Mouse (Mus musculus): ENCODE data around the gene Tecr.

DNA sequence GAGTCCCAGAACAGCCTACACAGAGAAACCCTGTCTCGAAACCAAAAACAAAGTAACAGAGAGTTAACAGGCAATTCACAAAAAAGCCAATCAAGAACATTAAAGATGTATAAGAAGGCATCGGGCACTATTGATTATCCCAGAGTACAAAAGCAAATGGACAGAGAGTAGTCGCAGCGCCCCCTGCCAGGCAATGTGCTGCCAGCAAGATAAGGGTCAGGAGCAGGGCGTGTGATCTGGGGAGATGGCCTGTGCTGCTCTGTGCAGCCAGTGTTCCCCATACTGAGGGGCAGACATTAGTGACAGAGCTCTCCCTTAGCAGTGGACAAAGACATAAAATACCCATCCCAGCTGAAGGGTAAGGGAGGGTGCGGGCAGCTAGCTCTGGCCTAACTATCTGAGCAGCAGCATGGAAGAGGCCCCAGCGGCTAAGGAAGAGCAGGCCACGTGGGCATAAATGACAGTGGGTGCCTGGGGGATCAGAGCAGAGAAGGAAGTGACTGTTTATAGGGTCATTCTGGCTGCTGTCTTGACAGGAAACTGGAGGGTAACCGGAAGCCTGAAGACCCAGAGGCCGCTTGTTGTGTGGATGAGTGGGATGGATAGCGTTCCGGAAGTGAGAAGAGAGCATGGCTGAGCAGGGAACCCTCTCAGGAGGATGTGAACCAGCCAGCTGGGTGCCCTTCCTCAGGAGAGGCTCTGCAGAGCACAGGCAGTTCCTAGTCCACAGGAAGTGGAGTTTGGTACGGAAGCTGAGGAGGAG lies 48.9 kb upstream of the Tecr start:
- TF ChIP-seq CTCF (IDR thresholded peaks at IDR 0.05; ENCODE audit: low read depth) = peak; percentile 58
- TF ChIP-seq EP300 (optimal IDR thresholded peaks at IDR 0.05) = no peak

Data from stomach, postnatal 0 days (tissue).